Mouse (Mus musculus) neural tube, embryonic 14.5 days (tissue): ENCODE data around the gene Cldn18. TPM values are rescaled to one million over a fixed set of nuclear protein-coding genes. Genes with fewer than 3 reads are reported as not detected.

Experiments used
- ATAC-seq: fragments of 200-750 bp; cut with Nextera tagmentation; 2 replicates; pipeline ENCODE4 v1.8.0; 2017; ENCODE audit warnings: low read depth, mild to moderate bottlenecking, moderate TSS enrichment, moderate library complexity
- H3K27ac ChIP-seq: fragments of 300-500 bp; sonication (generic); 2 replicates; pipeline ENCODE4 v1.5.1; 2014; ENCODE audit warnings: low read depth, mild to moderate bottlenecking, control low read depth, low read length, moderate library complexity, mixed read lengths
- H3K27me3 ChIP-seq: fragments of 300-500 bp; sonication (generic); 2 replicates; pipeline ENCODE4 v1.6.1; 2014; ENCODE audit warnings: low read length; ENCODE audit not compliant: control insufficient read depth, insufficient read depth
- H3K36me3 ChIP-seq: fragments of 300-500 bp; sonication (generic); 2 replicates; pipeline ENCODE4 v1.6.1; 2014; ENCODE audit warnings: low read length, mixed read lengths; ENCODE audit not compliant: control insufficient read depth, insufficient read depth
- H3K4me1 ChIP-seq: fragments of 300-500 bp; sonication (generic); 2 replicates; pipeline ENCODE4 v1.6.1; 2014; ENCODE audit warnings: low read length; ENCODE audit not compliant: control insufficient read depth, insufficient read depth
- H3K4me2 ChIP-seq: fragments of 300-500 bp; sonication (generic); 2 replicates; pipeline ENCODE4 v1.6.1; 2014; ENCODE audit warnings: mild to moderate bottlenecking, low read depth, low read length, control low read depth
- H3K4me3 ChIP-seq: fragments of 300-500 bp; sonication (generic); 2 replicates; pipeline ENCODE4 v1.5.1; 2014; ENCODE audit warnings: low read depth, low read length, control low read depth, mixed read lengths
- H3K9ac ChIP-seq: fragments of 300-500 bp; sonication (generic); replicated peaks from 2 replicates; pipeline ENCODE4 v1.6.1; 2014; ENCODE audit warnings: low read depth, mild to moderate bottlenecking, control low read depth, low read length, mixed read lengths
- H3K9me3 ChIP-seq: fragments of 300-500 bp; sonication (generic); 2 replicates; pipeline ENCODE4 v1.6.1; 2016; ENCODE audit warnings: low read length; ENCODE audit not compliant: control insufficient read depth
- WGBS: fragments of 180-500 bp; shearing (Covaris S2); extraction: QIAGEN DNeasy Blood & Tissue Kit; methylation state at CpG from one replicate; pipeline ENCODE4 v1.1.7; 2014; 5-methylcytosine and 5-hydroxymethylcytosine counted together
- polyA plus RNA-seq: library from polyadenylated mRNA; unstranded; fragments of >200 nt; fragmentation: Nextera tagmentation; extraction: Ambion mirVana; gene quantifications from 2 replicates; pipeline ENCODE4 v1.2.1, GENCODE M21; 2014

The Cldn18 gene
- polyA plus RNA-seq, 1 experiment from 2014 or later: not detected

GRCm38 (mm10) chr9:99662887-99663286 is 54.2 kb downstream of the Cldn18 start:
- H3K36me3 ChIP-seq: peaks cover 4% of the 10 kb centered on the region; the same call in 1 of the 2 replicates
- whole genome bisulfite sequencing: 90% methylated on average over 10 of the region's 10 CpGs
- H3K27me3 ChIP-seq: no peaks in the 10 kb centered on the region
- H3K4me3 ChIP-seq: no peak overlapping the region
- no peak overlapping the region for H3K4me2 ChIP-seq
- no peak overlapping the region for H3K27ac ChIP-seq
- no peaks in the 10 kb centered on the region for H3K9me3 ChIP-seq
- ATAC-seq: no peak
- H3K4me1 ChIP-seq: no peaks in the 10 kb centered on the region
- H3K9ac ChIP-seq: no peak overlapping the region

DNA sequence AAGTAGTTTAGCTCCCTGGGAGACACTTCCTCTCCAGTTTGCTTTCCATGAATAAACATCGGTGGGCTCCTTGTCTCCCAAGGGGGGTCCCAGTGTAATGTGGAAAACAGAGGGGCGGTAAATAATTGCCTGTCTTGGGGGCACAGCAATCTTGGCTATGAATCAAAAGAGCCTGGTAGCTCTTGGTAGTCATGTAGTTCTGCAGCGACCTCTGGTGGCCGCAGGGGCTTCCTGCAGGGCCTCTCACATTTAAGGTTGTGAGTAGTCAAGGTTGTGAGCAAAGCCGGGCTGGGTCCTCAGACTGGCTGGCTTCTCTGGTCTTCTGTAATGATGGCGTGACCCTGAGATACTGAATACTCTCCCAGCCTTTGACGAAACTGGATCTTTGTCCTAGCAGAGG is 54.7 kb downstream of the Cldn18 start:
- Histone ChIP-seq H3K36me3 (no peaks in the 10 kb centered on the region; the same call in 1 of the 2 replicates), H3K4me2 (no peak overlapping the region), H3K4me3 (no peak overlapping the region), H3K9me3 (no peaks in the 10 kb centered on the region), H3K27me3 (no peaks in the 10 kb centered on the region), H3K27ac (no peak overlapping the region), H3K9ac (no peak overlapping the region), H3K4me1 (no peaks in the 10 kb centered on the region)
- WGBS: 33% methylated on average over 7 of the region's 7 CpGs
- peak; percentile 56; the same call in 1 of the 2 replicates for ATAC-seq

DNA sequence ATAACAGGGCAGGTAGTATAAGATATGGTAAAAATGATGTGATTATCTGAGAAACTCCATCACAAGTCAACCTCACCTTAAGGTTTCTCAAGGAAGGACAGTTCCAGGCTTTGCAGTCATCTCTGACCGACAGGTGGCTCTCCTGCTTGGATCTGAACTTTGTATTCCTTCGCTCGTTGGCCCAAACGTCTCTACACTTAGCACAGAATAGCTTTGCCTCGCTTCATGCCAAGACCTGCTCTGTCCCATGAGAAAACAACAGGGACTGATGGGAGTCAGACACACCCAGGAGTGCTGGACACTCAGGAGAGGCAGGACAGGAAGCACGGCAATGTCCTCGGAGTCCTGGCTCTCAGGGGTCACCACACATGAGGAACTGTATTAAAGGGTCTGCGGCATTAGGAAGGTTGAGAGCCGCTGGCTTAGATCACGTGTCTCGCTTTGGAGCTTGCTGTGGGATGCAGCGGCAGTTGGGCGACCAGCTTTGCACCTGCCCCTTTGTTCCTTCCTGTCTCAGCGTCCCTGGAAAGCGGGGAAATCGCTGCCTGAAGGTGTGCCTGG is 55.4 kb downstream of the Cldn18 start:
- H3K36me3 ChIP-seq: no peaks in the 10 kb centered on the region; the same call in 1 of the 2 replicates
- H3K4me1 ChIP-seq: no peaks in the 10 kb centered on the region
- no peak overlapping the region for H3K4me2 ChIP-seq
- no peaks in the 10 kb centered on the region for H3K9me3 ChIP-seq
- no peak overlapping the region for H3K27ac ChIP-seq
- no peaks in the 10 kb centered on the region for H3K27me3 ChIP-seq
- no peak; the same call in 1 of the 2 replicates for ATAC-seq
- H3K9ac ChIP-seq: no peak overlapping the region
- H3K4me3 ChIP-seq: no peak overlapping the region
- 81% methylated on average over 16 of the region's 16 CpGs for WGBS

DNA sequence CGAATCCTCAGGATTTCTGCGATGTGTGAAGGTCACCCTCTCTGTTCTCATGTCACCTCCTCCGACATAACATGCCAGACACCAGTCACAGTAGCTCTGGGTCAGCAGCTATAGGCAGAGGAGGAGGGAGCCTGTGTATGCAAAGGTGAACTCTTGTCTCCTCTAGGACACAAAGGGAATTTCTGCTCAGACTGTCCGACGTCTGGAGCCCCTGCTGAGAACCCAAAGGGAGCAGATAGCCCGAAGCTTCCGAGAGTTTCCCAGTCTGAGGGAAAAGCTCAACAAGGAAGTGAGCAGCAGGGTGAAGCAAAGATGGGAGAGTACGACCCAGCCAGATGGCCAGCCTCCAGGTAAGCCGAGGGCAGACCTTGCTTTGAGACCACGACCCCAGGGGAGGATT is 56.3 kb downstream of the Cldn18 start:
- no peak overlapping the region for H3K27ac ChIP-seq
- no peaks in the 10 kb centered on the region for H3K27me3 ChIP-seq
- H3K4me1 ChIP-seq: no peaks in the 10 kb centered on the region
- H3K9me3 ChIP-seq: no peaks in the 10 kb centered on the region
- H3K36me3 ChIP-seq: no peaks in the 10 kb centered on the region; the same call in 1 of the 2 replicates
- no peak overlapping the region for H3K9ac ChIP-seq
- no peak for ATAC-seq
- 78% methylated on average over 10 of the region's 10 CpGs for WGBS
- H3K4me2 ChIP-seq: no peak overlapping the region
- no peak overlapping the region for H3K4me3 ChIP-seq

GRCm38 (mm10) chr9:99646102-99646501 is 71.0 kb downstream of the Cldn18 start:
- no peak overlapping the region for H3K9ac ChIP-seq
- no peak overlapping the region for H3K4me3 ChIP-seq
- no peaks in the 10 kb centered on the region for H3K4me1 ChIP-seq
- ATAC-seq: no peak
- 92% methylated on average over 6 of the region's 6 CpGs for WGBS
- no peaks in the 10 kb centered on the region for H3K9me3 ChIP-seq
- no peak overlapping the region for H3K27ac ChIP-seq
- no peaks in the 10 kb centered on the region for H3K27me3 ChIP-seq
- no peaks in the 10 kb centered on the region; the same call in 1 of the 2 replicates for H3K36me3 ChIP-seq
- H3K4me2 ChIP-seq: no peak overlapping the region

- no peaks in the 10 kb centered on the region for H3K27me3 ChIP-seq
- H3K4me3 ChIP-seq: no peak overlapping the region
- H3K4me1 ChIP-seq: no peaks in the 10 kb centered on the region
- no peaks in the 10 kb centered on the region for H3K9me3 ChIP-seq
- no peaks in the 10 kb centered on the region; the same call in 1 of the 2 replicates for H3K36me3 ChIP-seq
- ATAC-seq: no peak
- 78% methylated on average over 6 of the region's 6 CpGs for WGBS
- H3K4me2 ChIP-seq: no peak overlapping the region
- H3K9ac ChIP-seq: no peak overlapping the region
- no peak overlapping the region for H3K27ac ChIP-seq
These were observed 71.7 kb downstream of the Cldn18 start for GRCm38 (mm10) chr9:99645416-99645815.

GRCm38 (mm10) chr9:99639957-99640356 is 77.1 kb downstream of the Cldn18 start:
- no peak overlapping the region for H3K4me2 ChIP-seq
- no peak overlapping the region for H3K27ac ChIP-seq
- 95% methylated on average over 5 of the region's 5 CpGs for whole genome bisulfite sequencing
- H3K4me1 ChIP-seq: no peaks in the 10 kb centered on the region
- peaks cover 2% of the 10 kb centered on the region; the same call in 1 of the 2 replicates for H3K36me3 ChIP-seq
- H3K27me3 ChIP-seq: no peaks in the 10 kb centered on the region
- no peak for ATAC-seq
- no peaks in the 10 kb centered on the region for H3K9me3 ChIP-seq
- no peak overlapping the region for H3K4me3 ChIP-seq
- H3K9ac ChIP-seq: no peak overlapping the region

Other genes with a start within 250 kb of the Cldn18 start
- gene Armc8, start 148.4 kb downstream of the Cldn18 start, polyA plus RNA-seq: 86.4 and 88.8 TPM in 2 replicates
- 22.8 and 23.4 TPM in 2 replicates for gene Dbr1, start 141.5 kb downstream of the Cldn18 start, polyA plus RNA-seq
- not detected in 2 replicates for gene A4gnt, start 104.8 kb downstream of the Cldn18 start, polyA plus RNA-seq
- 8.2 and 9.0 TPM in 2 replicates for gene Dzip1l, start 87.8 kb downstream of the Cldn18 start, polyA plus RNA-seq
- 7.9 and 9.5 TPM in 2 replicates for gene Sox14, start 158.9 kb upstream of the Cldn18 start, polyA plus RNA-seq